ENCODE assay signal across 10 mouse cellular contexts in genomic region chr2:104750611-104751010, GRCm38 (mm10). TPM values are rescaled to one million over a fixed set of nuclear protein-coding genes. Genes with fewer than 3 reads are reported as not detected.
DNase-seq lines count a peak whose midpoint lies in the region; ATAC-seq and TF ChIP-seq lines count a peak whose summit lies in the region.
"Had no signal": no experiment of that assay in that cellular context is flagged by ENCODE, and none has a peak within 500 bp of the region (broad histone marks: within the 10 kb centered on the region; RNA-seq: fewer than 3 reads in every experiment).

No protein-coding gene starts in this region.

- 64% methylated on average over 3 of the region's 3 CpGs for WGBS in kidney, postnatal 0 days
- WGBS in kidney, embryonic 16.5 days, result 66% methylated on average over 3 of the region's 3 CpGs
- 53% methylated on average over 3 of the region's 3 CpGs for WGBS in lung, embryonic 16.5 days

- H3K4me2 ChIP-seq in kidney, postnatal 0 days (ENCODE audit: low read length), result no peak overlapping the region
- no peak overlapping the region for H3K4me2 ChIP-seq in kidney, embryonic 16.5 days (replicated peaks; ENCODE audit: low read depth, low read length)
- H3K4me2 ChIP-seq in lung, embryonic 16.5 days (ENCODE audit: low read depth, low read length), result no peak overlapping the region
- H3K4me2 ChIP-seq: embryonic facial prominence, embryonic 13.5 days had no signal

- peak; percentile 12 for DNase-seq in CD4-positive, CD25-positive, alpha-beta regulatory T cell, adult 2 months (ENCODE audit: low read depth, low spot score)
- peak; percentile 39 for DNase-seq in kidney, postnatal 0 days (ENCODE audit: low spot score)
- peak; percentile 34 for DNase-seq in adipocyte (ENCODE audit: low spot score)
- DNase-seq in spleen, adult 18-20 months, result no peak
- DNase-seq in right cerebral cortex, postnatal 36 days (ENCODE audit: low spot score in 2 of 2), result no peak

- no peak overlapping the region for H3K9ac ChIP-seq in kidney, postnatal 0 days (ENCODE audit: low read depth, low read length)
- no peak overlapping the region for H3K9ac ChIP-seq in kidney, embryonic 16.5 days (replicated peaks; ENCODE audit: low read length)
- H3K9ac ChIP-seq in lung, embryonic 16.5 days (ENCODE audit: low read length), result no peak overlapping the region
- H3K9ac ChIP-seq: embryonic facial prominence, embryonic 13.5 days had no signal

- H3K4me3 ChIP-seq in kidney, postnatal 0 days (replicated peaks; ENCODE audit: low read depth, low read length), result no peak overlapping the region
- no peak overlapping the region for H3K4me3 ChIP-seq in kidney, embryonic 16.5 days (ENCODE audit: low read length)
- no peak overlapping the region for H3K4me3 ChIP-seq in lung, embryonic 16.5 days (ENCODE audit: low read length)
- H3K4me3 ChIP-seq: embryonic facial prominence, embryonic 13.5 days; myocyte had no signal

- H3K36me3 ChIP-seq in kidney, postnatal 0 days (ENCODE audit: insufficient read depth, low read length), result no peaks in the 10 kb centered on the region
- no peaks in the 10 kb centered on the region for H3K36me3 ChIP-seq in kidney, embryonic 16.5 days (ENCODE audit: insufficient read depth, low read length)
- no peaks in the 10 kb centered on the region for H3K36me3 ChIP-seq in lung, embryonic 16.5 days (ENCODE audit: control insufficient read depth, insufficient read depth, low read length)

- H3K27me3 ChIP-seq in kidney, postnatal 0 days (ENCODE audit: insufficient read depth, low read length), result no peaks in the 10 kb centered on the region
- no peaks in the 10 kb centered on the region for H3K27me3 ChIP-seq in kidney, embryonic 16.5 days (ENCODE audit: insufficient read depth, low read length)
- no peaks in the 10 kb centered on the region for H3K27me3 ChIP-seq in lung, embryonic 16.5 days (ENCODE audit: control insufficient read depth, insufficient read depth, low read depth, low read length)
- H3K27me3 ChIP-seq: embryonic facial prominence, embryonic 13.5 days had no signal

- peak; percentile 67 for TF ChIP-seq CTCF in kidney, postnatal 0 days (IDR thresholded peaks at IDR 0.05; ENCODE audit: low read depth)

- no peaks in the 10 kb centered on the region for H3K4me1 ChIP-seq in kidney, postnatal 0 days (replicated peaks; ENCODE audit: insufficient read depth, low read length)
- H3K4me1 ChIP-seq in kidney, embryonic 16.5 days (ENCODE audit: insufficient read depth, low read length), result no peaks in the 10 kb centered on the region
- H3K4me1 ChIP-seq in lung, embryonic 16.5 days (replicated peaks; ENCODE audit: control insufficient read depth, insufficient read depth, low read length), result no peaks in the 10 kb centered on the region
- H3K4me1 ChIP-seq: embryonic facial prominence, embryonic 13.5 days had no signal

- ATAC-seq in CD4-positive, CD25-positive, alpha-beta regulatory T cell, adult 4 months, result no peak
- ATAC-seq in kidney, postnatal 0 days (replicated peaks; ENCODE audit: low FRiP score, low read depth), result no peak
- no peak for ATAC-seq in kidney, embryonic 16.5 days (ENCODE audit: low FRiP score, low TSS enrichment)
- ATAC-seq in lung, embryonic 16.5 days (ENCODE audit: low read depth), result peak; percentile 47; the same call in 1 of the 2 replicates

- no peaks in the 10 kb centered on the region for H3K9me3 ChIP-seq in kidney, postnatal 0 days (replicated peaks; ENCODE audit: low read length)
- H3K9me3 ChIP-seq in kidney, embryonic 16.5 days (ENCODE audit: low read length), result no peaks in the 10 kb centered on the region
- no peaks in the 10 kb centered on the region for H3K9me3 ChIP-seq in lung, embryonic 16.5 days (ENCODE audit: control insufficient read depth, low read length)
- H3K9me3 ChIP-seq: embryonic facial prominence, embryonic 13.5 days had no signal

- no peak overlapping the region for H3K27ac ChIP-seq in kidney, postnatal 0 days
- no peak overlapping the region for H3K27ac ChIP-seq in kidney, embryonic 16.5 days (ENCODE audit: low read length)
- H3K27ac ChIP-seq in lung, embryonic 16.5 days (ENCODE audit: low read length), result no peak overlapping the region
- H3K27ac ChIP-seq: embryonic facial prominence, embryonic 13.5 days had no signal

RNA-seq across cellular contexts. Expression of gene Depdc7, which starts 7.9 kb away (rescaled TPM):
- polyA plus RNA-seq in CD4-positive, CD25-positive, alpha-beta regulatory T cell, adult 4 months (2017; shearing (Covaris generic)), result not detected
- polyA plus RNA-seq in kidney, postnatal 0 days (2015; fragmentation: Nextera tagmentation; extraction: Ambion mirVana), result 27.5 and 27.6 TPM in 2 replicates
- 24.2 and 26.1 TPM in 2 replicates for polyA plus RNA-seq in kidney, embryonic 16.5 days (2015; fragmentation: Nextera tagmentation; extraction: Ambion mirVana)
- 7.5 and 8.0 TPM in 2 replicates for polyA plus RNA-seq in lung, embryonic 16.5 days (2015; fragmentation: Nextera tagmentation; extraction: Ambion mirVana)

RNA-seq across cellular contexts. Expression of gene Pin1rt1, which starts 34.4 kb away (rescaled TPM):
- not detected for polyA plus RNA-seq in CD4-positive, CD25-positive, alpha-beta regulatory T cell, adult 4 months (2017; shearing (Covaris generic))
- not detected in 2 replicates for polyA plus RNA-seq in kidney, postnatal 0 days (2015; fragmentation: Nextera tagmentation; extraction: Ambion mirVana)
- polyA plus RNA-seq in kidney, embryonic 16.5 days (2015; fragmentation: Nextera tagmentation; extraction: Ambion mirVana), result 0.19 TPM in 1 of 2 replicates, not detected in the other
- polyA plus RNA-seq in lung, embryonic 16.5 days (2015; fragmentation: Nextera tagmentation; extraction: Ambion mirVana), result 0.18 and 0.21 TPM in 2 replicates
- polyA plus RNA-seq: embryonic facial prominence, embryonic 13.5 days; myocyte had no signal

RNA-seq across cellular contexts. Expression of gene Tcp11l1, which starts 38.6 kb away (rescaled TPM):
- under 1 TPM in 1 of 2 experiments, not detected in 1; 0.73 TPM for polyA plus RNA-seq in CD4-positive, CD25-positive, alpha-beta regulatory T cell, adult 4 months (2017; shearing (Covaris generic))
- 35.3 and 37.8 TPM in 2 replicates for polyA plus RNA-seq in kidney, postnatal 0 days (2015; fragmentation: Nextera tagmentation; extraction: Ambion mirVana)
- 31.4 and 36.8 TPM in 2 replicates for polyA plus RNA-seq in kidney, embryonic 16.5 days (2015; fragmentation: Nextera tagmentation; extraction: Ambion mirVana)
- polyA plus RNA-seq in lung, embryonic 16.5 days (2015; fragmentation: Nextera tagmentation; extraction: Ambion mirVana), result 20.1 and 22.8 TPM in 2 replicates

Comparison
In these comparisons a context has a peak if more than half of its experiments do, and no peak if none do; other contexts are left out.
1. DNase-seq: peak in CD4-positive, CD25-positive, alpha-beta regulatory T cell, adult 2 months (single experiment), kidney, postnatal 0 days (single experiment) and adipocyte (single experiment); none in spleen, adult 18-20 months (0 of 2) and right cerebral cortex, postnatal 36 days (0 of 2).
2. RNA of gene Tcp11l1, which starts 38.6 kb away (polyA plus RNA-seq): 35.3 to 37.8 TPM in kidney, postnatal 0 days, 31.4 to 36.8 TPM in kidney, embryonic 16.5 days and 20.1 to 22.8 TPM in lung, embryonic 16.5 days; 0.73 TPM in CD4-positive, CD25-positive, alpha-beta regulatory T cell, adult 4 months; every median in the first group is over 10 times any median in the second.